Mouse (Mus musculus) kidney, embryonic 14.5 days (tissue): ENCODE results near the gene Hmcn2. TPM values are rescaled to one million over a fixed set of nuclear protein-coding genes. Genes with fewer than 3 reads are reported as not detected.

ENCODE experiments used
- ATAC-seq: fragments of 200-750 bp; cut with Nextera tagmentation; 2 replicates; pipeline ENCODE4 v1.8.0; 2017; ENCODE audit warnings: moderate number of reproducible peaks, mild to moderate bottlenecking, moderate TSS enrichment, moderate library complexity; ENCODE audit not compliant: low FRiP score, low TSS enrichment
- H3K27ac ChIP-seq: fragments of 300-500 bp; sonication (generic); 2 replicates; pipeline ENCODE4 v1.5.1; 2014; ENCODE audit warnings: low read depth, mild to moderate bottlenecking, low read length, moderate library complexity, mixed read lengths
- H3K27me3 ChIP-seq: fragments of 300-500 bp; sonication (generic); 2 replicates; pipeline ENCODE4 v1.6.1; 2014; ENCODE audit warnings: mild to moderate bottlenecking, low read length; ENCODE audit not compliant: control insufficient read depth, insufficient read depth
- H3K36me3 ChIP-seq: fragments of 300-500 bp; sonication (generic); 2 replicates; pipeline ENCODE4 v1.6.1; 2014; ENCODE audit warnings: low read length, mixed read lengths; ENCODE audit not compliant: control insufficient read depth, insufficient read depth
- H3K4me1 ChIP-seq: fragments of 300-500 bp; sonication (generic); 2 replicates; pipeline ENCODE4 v1.6.1; 2014; ENCODE audit warnings: low read length, mixed read lengths; ENCODE audit not compliant: control insufficient read depth, insufficient read depth
- H3K4me2 ChIP-seq: fragments of 300-500 bp; sonication (generic); replicated peaks from 2 replicates; pipeline ENCODE4 v1.6.1; 2014; ENCODE audit warnings: low read depth, mild to moderate bottlenecking, low read length
- H3K4me3 ChIP-seq: fragments of 300-500 bp; sonication (generic); 2 replicates; pipeline ENCODE4 v1.5.1; 2014; ENCODE audit warnings: mild to moderate bottlenecking, low read length
- H3K9ac ChIP-seq: fragments of 300-500 bp; sonication (generic); 2 replicates; pipeline ENCODE4 v1.6.1; 2014; ENCODE audit warnings: low read depth, mild to moderate bottlenecking, low read length, moderate library complexity
- H3K9me3 ChIP-seq: fragments of 300-500 bp; sonication (generic); 2 replicates; pipeline ENCODE4 v1.6.1; 2016; ENCODE audit warnings: low read length; ENCODE audit not compliant: control insufficient read depth
- WGBS: fragments of 180-500 bp; shearing (Covaris S2); extraction: QIAGEN DNeasy Blood & Tissue Kit; methylation state at CpG from one replicate; pipeline ENCODE4 v1.1.7; 2014; 5-methylcytosine and 5-hydroxymethylcytosine counted together
- polyA plus RNA-seq: library from polyadenylated mRNA; unstranded; fragments of >200 nt; fragmentation: Nextera tagmentation; extraction: Ambion mirVana; gene quantifications from 2 replicates; pipeline ENCODE4 v1.2.1, GENCODE M21; 2014

The Hmcn2 gene
- polyA plus RNA-seq, 1 experiment from 2014 or later, result not detected

- peaks cover 24% of the 10 kb centered on the region for H3K4me1 ChIP-seq
- no peak overlapping the region for H3K9ac ChIP-seq
- no peak overlapping the region for H3K27ac ChIP-seq
- ATAC-seq, result 0 out of 2 replicates have a peak, but pooled peaks have one; percentile 11
- no peaks in the 10 kb centered on the region for H3K9me3 ChIP-seq
- H3K4me3 ChIP-seq, result no peak overlapping the region
- no peaks in the 10 kb centered on the region for H3K27me3 ChIP-seq
- WGBS, result 45% methylated on average over 5 of the region's 5 CpGs
- no peak overlapping the region for H3K4me2 ChIP-seq
- H3K36me3 ChIP-seq, result no peaks in the 10 kb centered on the region
These were observed 180.1 kb downstream of the Hmcn2 start for GRCm38 (mm10) chr2:31494315-31494714.

DNA sequence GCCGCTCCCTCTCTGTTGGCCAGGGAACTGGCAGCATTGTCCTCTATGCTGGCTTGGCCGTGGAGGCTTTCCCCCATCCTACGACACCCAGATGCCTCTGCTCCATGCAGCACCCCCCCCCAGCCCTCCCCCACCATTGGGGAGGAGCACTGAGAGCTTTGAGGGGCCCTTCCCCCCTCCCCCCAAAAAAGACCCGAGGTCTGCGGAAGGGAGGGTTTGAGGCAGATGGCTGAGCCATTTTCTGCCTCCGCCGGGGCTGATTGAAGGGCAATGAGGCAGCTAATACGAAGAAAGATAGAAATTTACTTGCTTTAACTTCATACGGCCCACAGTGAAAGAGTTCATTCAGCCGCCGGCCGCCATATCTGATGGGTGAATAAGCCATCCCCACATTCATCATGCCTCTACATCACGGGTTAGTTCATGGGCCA, 180.8 kb downstream of the Hmcn2 start:
- H3K9ac ChIP-seq, result no peak overlapping the region
- H3K27ac ChIP-seq, result no peak overlapping the region
- no peak overlapping the region for H3K4me2 ChIP-seq
- H3K4me3 ChIP-seq, result no peak overlapping the region
- no peaks in the 10 kb centered on the region for H3K36me3 ChIP-seq
- H3K9me3 ChIP-seq, result no peaks in the 10 kb centered on the region
- no peak for ATAC-seq
- peaks cover 27% of the 10 kb centered on the region for H3K4me1 ChIP-seq
- WGBS, result 38% methylated on average over 13 of the region's 13 CpGs
- H3K27me3 ChIP-seq, result peaks cover 3% of the 10 kb centered on the region; the same call in 1 of the 2 replicates

- no peak overlapping the region for H3K9ac ChIP-seq
- H3K4me2 ChIP-seq, result no peak overlapping the region
- no peak overlapping the region for H3K4me3 ChIP-seq
- H3K4me1 ChIP-seq, result peaks cover 29% of the 10 kb centered on the region
- peaks cover 10% of the 10 kb centered on the region; the same call in 1 of the 2 replicates for H3K27me3 ChIP-seq
- WGBS, result 38% methylated on average over 1 of the region's 1 CpGs
- no peaks in the 10 kb centered on the region for H3K9me3 ChIP-seq
- no peaks in the 10 kb centered on the region for H3K36me3 ChIP-seq
- H3K27ac ChIP-seq, result no peak overlapping the region
- ATAC-seq, result no peak
These were observed 181.9 kb downstream of the Hmcn2 start for GRCm38 (mm10) chr2:31496141-31496540.

GRCm38 (mm10) chr2:31497113-31497512, 182.9 kb downstream of the Hmcn2 start:
- H3K4me3 ChIP-seq, result no peak overlapping the region
- H3K27ac ChIP-seq, result no peak overlapping the region
- no peak overlapping the region for H3K9ac ChIP-seq
- H3K4me1 ChIP-seq, result peaks cover 29% of the 10 kb centered on the region
- ATAC-seq, result no peak
- WGBS, result 43% methylated on average over 7 of the region's 7 CpGs
- H3K27me3 ChIP-seq, result peaks cover 10% of the 10 kb centered on the region; the same call in 1 of the 2 replicates
- no peaks in the 10 kb centered on the region for H3K36me3 ChIP-seq
- no peaks in the 10 kb centered on the region for H3K9me3 ChIP-seq
- H3K4me2 ChIP-seq, result no peak overlapping the region

DNA sequence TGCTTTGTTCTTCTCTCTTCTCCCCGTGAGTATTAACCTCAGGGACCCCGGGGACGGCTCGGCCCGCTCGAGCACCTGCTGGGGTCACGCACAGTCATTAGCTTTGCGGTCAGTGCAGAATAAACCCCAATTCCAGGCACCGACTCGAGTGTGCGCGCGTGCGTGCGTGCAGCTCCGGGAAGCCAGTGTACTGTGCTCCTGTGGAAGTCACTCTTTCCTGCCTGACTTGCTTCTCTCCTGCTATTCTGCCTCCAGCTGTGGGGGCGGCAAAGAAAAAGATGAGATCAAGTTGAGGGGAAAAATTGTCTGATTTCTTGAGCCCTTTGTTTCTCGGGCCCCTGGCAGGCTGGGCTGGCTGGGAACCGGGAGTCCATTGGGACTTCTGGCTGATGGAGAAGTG, 183.4 kb downstream of the Hmcn2 start:
- WGBS, result 50% methylated on average over 19 of the region's 19 CpGs

GRCm38 (mm10) chr2:31499327-31500291, 185.4 kb downstream of the Hmcn2 start:
- H3K4me2 ChIP-seq, result no peak overlapping the region
- peaks cover 10% of the 10 kb centered on the region; the same call in 1 of the 2 replicates for H3K27me3 ChIP-seq
- peaks cover 20% of the 10 kb centered on the region for H3K4me1 ChIP-seq
- H3K4me3 ChIP-seq, result no peak overlapping the region
- H3K9ac ChIP-seq, result no peak overlapping the region
- no peak for ATAC-seq
- 30% methylated on average over 21 of the region's 21 CpGs for WGBS
- H3K9me3 ChIP-seq, result no peaks in the 10 kb centered on the region
- H3K36me3 ChIP-seq, result no peaks in the 10 kb centered on the region
- H3K27ac ChIP-seq, result no peak overlapping the region

More for the DNA sequence above, 183.4 kb downstream of the Hmcn2 start:
- ATAC-seq, result no peak
- H3K36me3 ChIP-seq, result no peaks in the 10 kb centered on the region
- peaks cover 31% of the 10 kb centered on the region for H3K4me1 ChIP-seq
- no peak overlapping the region for H3K27ac ChIP-seq
- no peak overlapping the region for H3K9ac ChIP-seq
- H3K4me2 ChIP-seq, result no peak overlapping the region
- H3K4me3 ChIP-seq, result no peak overlapping the region
- H3K27me3 ChIP-seq, result peaks cover 10% of the 10 kb centered on the region; the same call in 1 of the 2 replicates
- H3K9me3 ChIP-seq, result no peaks in the 10 kb centered on the region

- no peak for ATAC-seq
- H3K27me3 ChIP-seq, result peaks cover 10% of the 10 kb centered on the region; the same call in 1 of the 2 replicates
- no peak overlapping the region for H3K9ac ChIP-seq
- 59% methylated on average over 24 of the region's 24 CpGs for WGBS
- no peaks in the 10 kb centered on the region for H3K9me3 ChIP-seq
- no peak overlapping the region for H3K4me2 ChIP-seq
- no peak overlapping the region for H3K4me3 ChIP-seq
- no peaks in the 10 kb centered on the region for H3K36me3 ChIP-seq
- peaks cover 17% of the 10 kb centered on the region; the same call in 1 of the 2 replicates for H3K4me1 ChIP-seq
- H3K27ac ChIP-seq, result no peak overlapping the region
These were observed 186.3 kb downstream of the Hmcn2 start for GRCm38 (mm10) chr2:31500292-31501204.

DNA sequence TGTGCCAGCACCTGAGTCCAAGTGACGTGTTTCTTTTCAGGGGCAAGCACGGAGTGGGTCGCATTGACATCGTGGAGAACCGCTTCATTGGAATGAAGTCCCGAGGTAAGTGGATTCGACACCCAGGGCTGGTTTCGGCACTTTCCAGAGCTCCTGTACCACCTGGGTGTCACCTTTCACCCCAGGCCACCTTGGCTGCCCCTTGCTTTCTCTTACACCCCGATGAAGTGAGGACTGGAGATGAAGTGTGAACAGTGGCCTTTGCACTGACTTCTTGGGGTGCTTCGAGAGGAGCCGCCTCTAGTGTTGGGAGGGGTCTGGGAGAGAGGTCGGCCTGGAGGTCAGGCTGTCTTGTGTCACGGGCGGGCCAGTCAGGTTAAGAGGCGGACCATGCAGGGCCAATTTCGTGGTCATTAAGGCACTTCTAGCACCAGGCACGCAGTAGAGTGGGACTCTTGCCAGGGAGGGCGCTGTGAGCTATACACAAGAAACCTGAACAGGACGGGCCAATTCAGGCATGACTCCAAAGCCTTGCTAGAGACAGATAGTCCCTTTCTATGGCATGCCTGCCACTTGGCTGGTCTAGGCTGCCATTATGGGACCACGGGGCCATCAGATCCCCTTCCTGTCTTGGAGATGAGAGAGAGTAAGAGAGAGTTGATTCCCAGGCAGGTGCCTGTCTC, 187.4 kb downstream of the Hmcn2 start:
- no peaks in the 10 kb centered on the region for H3K9me3 ChIP-seq
- H3K36me3 ChIP-seq, result no peaks in the 10 kb centered on the region
- no peak overlapping the region for H3K9ac ChIP-seq
- H3K27me3 ChIP-seq, result peaks cover 10% of the 10 kb centered on the region; the same call in 1 of the 2 replicates
- WGBS, result 39% methylated on average over 20 of the region's 20 CpGs
- H3K4me1 ChIP-seq, result peaks cover 17% of the 10 kb centered on the region; the same call in 1 of the 2 replicates
- no peak overlapping the region for H3K4me2 ChIP-seq
- ATAC-seq, result peak; percentile 52; the same call in 1 of the 2 replicates
- H3K4me3 ChIP-seq, result no peak overlapping the region
- no peak overlapping the region for H3K27ac ChIP-seq
